Mouse (Mus musculus) CD4-positive, CD25-positive, alpha-beta regulatory T cell, adult 4 months (primary cell): Measurements from ENCODE around the gene Ssh1. TPM values are rescaled to one million over a fixed set of nuclear protein-coding genes. Genes with fewer than 3 reads are reported as not detected.
A peak's percentile ranks its signal among the peaks of the same experiment; 100 is the strongest.

Experiments
- ATAC-seq: one replicate; pipeline ENCODE4 v1.8.0; 2017
- polyA plus RNA-seq, 2 experiments: library from polyadenylated mRNA; unstranded; fragments of 100-300 nt; shearing (Covaris generic); gene quantifications; one replicate each; pipeline ENCODE4 v1.2.1; 2017

The Ssh1 gene
- 10 to 100 TPM; 13.0 to 14.6 TPM for polyA plus RNA-seq

DNA sequence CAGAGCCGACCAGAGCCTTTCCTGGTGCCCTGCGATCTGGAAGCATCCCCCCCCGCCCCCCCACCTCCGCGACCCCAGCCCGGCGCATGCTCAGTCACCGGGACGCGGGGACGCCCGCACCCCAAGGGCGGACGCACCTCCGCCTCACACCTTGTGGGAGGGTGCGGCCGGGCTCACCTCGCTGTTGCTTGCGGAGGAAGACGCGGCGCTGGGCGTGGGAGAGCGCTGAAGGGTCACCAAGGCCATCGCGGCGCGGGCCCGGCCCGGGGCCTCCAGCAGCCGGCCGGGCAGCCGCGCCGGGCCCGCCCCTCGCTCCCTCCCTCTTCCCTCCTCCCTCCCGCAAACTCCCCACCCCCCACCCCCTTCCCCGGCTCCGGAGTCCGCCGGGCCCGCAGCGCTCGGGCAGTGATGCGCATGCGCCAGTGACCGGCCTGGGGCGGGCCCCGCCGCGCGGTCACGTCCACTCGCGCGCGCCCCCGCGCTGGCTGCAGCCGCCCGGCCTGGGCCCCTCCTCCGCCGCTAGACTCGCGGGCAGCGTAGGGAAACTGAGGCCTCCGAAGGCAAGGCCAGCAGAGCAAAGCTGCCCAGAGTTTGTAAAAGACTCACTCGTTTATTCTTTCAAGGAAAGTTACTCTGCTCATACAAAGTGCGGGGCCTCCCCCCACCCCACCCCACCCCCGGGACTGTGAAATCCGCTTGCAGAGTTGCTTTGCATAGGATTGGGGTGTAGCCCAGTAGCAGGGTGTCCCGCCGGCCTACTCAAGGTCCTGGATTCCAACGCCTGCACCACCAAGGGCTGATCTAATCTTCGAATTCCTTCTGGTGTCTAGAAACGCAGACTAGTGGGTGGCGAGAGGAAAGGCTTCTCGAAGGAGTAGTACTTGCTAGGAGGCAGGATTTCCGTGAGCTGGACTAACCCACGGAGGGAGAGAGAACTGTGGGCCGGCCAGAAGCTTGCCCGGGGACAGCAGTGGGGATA, at the start of gene Ssh1:
Gene Ssh1, minus strand, starts transcription at position 408 of the 979 bp plus-strand sequence.
- peak; percentile 11 for ATAC-seq

- ATAC-seq = peak; percentile 34
Observed at GRCm38 (mm10) chr5:114041327-114041930, 47.7 kb upstream of the Ssh1 start.

- no peak for ATAC-seq
Observed at GRCm38 (mm10) chr5:114040911-114041310, 47.2 kb upstream of the Ssh1 start.

DNA sequence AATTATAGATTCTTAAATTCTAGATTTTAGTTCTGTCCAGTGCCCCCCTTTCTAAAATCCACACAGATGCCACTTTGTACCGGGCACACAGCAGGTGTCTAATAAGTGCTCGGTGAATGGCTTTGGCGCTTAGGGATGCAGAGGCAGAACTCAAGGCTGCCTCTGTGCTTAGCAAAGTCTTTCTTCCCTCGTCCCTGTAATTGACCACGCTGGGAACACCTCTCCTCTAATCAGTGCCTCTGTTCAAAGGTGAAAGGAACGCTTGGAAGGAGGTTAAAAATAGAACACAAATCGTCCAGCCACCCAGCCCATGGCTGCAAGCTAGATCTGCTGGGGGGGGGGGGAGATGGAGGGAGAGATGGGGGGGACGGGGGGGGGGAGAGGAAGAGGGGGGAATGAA, 46.8 kb upstream of the Ssh1 start:
- no peak for ATAC-seq

DNA sequence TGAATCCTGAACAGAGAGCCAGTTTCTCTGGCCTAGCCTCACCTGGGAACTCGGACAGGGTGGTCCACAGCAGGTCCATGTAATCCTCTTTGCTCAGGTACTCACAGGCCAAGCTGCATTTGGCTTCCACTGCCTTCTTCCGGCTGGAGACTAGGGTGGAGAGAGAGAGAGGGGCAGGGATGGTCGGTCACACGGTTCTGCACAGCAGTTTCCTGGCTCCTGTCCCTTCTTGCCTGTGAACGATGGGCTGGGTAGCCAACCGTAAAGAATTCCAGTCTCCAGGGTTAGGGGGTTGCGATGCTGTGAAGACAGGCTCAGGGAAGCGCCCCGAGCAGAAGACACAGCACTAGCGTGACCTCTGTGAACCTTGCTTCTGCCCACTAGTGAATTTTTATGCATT, 41.4 kb upstream of the Ssh1 start:
- no peak for ATAC-seq

GRCm38 (mm10) chr5:114034393-114034792, 40.7 kb upstream of the Ssh1 start:
- ATAC-seq = no peak

GRCm38 (mm10) chr5:114032161-114032763, 38.6 kb upstream of the Ssh1 start:
- ATAC-seq = no peak

DNA sequence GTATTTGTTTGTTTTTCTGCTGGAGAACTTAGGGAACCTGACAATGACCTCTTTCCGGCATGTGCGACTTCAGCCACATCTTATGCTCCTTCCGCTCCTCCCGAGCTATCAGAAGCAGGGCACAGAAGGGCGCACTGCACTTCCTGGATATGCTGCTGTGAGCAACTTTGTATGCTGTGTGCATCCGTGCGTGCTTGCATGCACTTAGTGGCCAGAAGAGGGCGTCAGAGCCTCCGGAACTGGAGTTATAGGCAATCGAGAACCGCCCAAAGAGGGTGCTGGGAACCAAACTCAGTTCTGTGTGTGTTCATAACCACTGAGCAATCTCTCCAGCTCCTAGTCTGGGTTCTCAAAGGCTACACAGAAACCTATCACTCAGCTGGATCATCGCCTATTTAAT, 37.0 kb upstream of the Ssh1 start:
- ATAC-seq = no peak

- ATAC-seq = no peak
Observed at GRCm38 (mm10) chr5:114028111-114028510, 34.4 kb upstream of the Ssh1 start.

DNA sequence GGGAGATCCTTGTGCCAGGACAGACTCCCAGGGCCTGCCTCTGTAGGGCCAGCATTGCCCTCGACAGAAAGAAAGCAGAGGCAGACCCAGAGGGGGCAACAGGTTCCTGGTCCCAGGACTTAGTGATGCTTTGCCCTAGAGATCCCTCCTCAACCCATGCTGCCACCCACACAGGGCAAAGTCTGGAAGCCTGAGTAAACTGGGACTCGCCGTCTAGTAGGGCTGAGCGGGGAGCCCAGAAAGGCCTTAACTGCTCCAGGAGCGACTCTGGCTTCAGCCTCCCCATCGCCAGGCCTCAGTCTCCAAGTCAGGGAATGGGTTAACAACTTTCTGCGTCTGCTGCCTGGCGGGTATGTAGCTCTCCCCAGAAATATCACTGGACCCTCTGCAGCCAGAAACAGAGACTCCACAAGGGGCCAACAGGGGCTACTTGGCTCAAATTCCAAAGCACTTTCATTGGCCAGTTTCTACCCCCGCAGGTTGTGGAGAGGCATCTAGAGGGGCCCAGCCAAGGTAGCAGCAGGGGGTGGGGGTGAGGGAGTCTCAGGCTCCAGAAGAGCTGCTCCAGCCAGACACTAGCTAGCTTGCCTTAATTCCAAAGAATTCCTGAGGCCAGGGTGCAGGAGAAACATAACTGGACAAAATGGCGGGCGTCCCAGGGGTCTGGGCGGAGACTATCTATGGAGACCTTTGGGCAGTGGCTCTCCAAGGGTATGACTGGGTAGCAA, 33.7 kb upstream of the Ssh1 start:
- ATAC-seq = no peak

- no peak for ATAC-seq
Observed at GRCm38 (mm10) chr5:114024885-114025284, 31.2 kb upstream of the Ssh1 start.

- peak; percentile 43 for ATAC-seq
Observed at GRCm38 (mm10) chr5:114024390-114024789, 30.7 kb upstream of the Ssh1 start.

DNA sequence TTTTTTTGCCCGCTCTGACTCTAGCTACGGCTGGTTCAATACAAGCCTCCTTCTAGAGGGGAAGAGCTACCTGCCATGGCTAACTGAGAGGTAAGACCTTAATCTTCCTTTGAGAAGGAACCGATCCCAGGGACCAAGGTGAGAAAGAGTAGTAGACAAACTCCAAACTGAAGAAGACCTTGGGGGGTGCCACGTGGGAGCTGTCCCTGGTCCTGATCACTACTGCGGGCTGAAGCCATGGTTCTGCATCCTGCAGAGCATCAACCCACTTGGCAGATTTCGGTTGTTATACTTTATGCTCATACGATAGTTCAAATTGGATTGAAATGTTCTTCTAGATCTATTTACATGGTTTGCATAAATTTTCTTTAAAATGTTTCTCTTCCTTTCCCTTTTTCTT, 21.4 kb upstream of the Ssh1 start:
- ATAC-seq = no peak

GRCm38 (mm10) chr5:114009049-114009448, 15.4 kb upstream of the Ssh1 start:
- ATAC-seq = no peak

DNA sequence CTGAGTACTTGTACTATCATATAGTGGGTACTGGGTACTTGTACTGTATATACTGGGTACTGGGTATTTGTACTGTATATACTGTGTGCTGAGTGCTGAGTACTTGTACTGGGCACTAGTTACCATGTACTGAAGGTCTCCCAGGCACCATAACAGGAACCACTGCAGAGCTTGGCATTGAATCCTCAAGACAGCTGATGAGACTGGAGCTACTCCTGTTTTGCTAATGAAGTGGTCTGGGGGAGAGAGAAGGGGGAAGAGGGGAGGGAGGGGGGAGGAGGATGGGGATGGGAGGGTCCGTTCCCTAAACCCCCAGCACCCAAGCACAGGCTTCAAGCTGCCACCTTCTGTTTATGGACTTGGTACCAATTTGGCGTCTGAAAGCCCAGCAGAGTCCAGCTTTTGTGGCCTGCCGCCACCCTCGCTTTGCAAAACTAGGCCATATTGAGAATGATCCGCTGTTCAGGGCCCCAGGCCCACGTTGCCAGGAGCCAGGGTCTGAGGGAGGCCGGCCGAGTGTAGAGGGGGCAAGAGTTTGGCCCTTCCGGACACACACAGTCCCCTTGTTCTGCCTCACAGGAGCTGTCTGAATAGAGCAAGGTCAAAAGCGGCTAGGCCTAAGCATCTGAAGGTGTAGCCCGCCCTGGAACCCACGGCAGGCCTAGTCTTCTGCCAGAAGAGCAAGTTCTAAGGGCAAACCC, 14.2 kb upstream of the Ssh1 start:
- ATAC-seq = no peak

GRCm38 (mm10) chr5:114006974-114007373, 13.3 kb upstream of the Ssh1 start:
- no peak for ATAC-seq

GRCm38 (mm10) chr5:114005100-114005499, 11.4 kb upstream of the Ssh1 start:
- ATAC-seq = no peak

DNA sequence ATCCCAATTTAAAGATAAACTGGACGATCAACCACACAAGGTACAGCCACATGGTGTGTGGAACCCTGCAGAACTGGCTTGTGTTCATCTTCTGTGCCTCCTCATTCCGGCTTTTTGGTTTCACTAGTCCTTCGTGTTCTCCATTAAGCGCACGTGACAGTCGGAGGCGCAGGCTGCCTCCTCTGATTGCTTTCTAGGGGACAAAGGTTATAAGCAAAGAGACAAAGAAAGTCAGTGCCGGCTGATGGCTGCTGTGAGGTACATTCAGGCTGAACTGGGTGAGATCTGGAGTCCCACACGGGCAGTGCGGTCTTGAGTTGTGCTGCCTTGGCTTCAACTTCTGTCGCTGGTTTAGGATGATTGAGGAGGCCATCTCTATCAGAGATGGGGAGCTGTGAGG, 10.9 kb upstream of the Ssh1 start:
- no peak for ATAC-seq

- ATAC-seq = no peak
Observed at GRCm38 (mm10) chr5:114003542-114003941, 9.8 kb upstream of the Ssh1 start, which contains the start of gene Dao. Dao (plus strand) TSS chr5:114003703.

- peak; percentile 66 for ATAC-seq
Observed at GRCm38 (mm10) chr5:113999382-113999781, 5.7 kb upstream of the Ssh1 start.

- no peak for ATAC-seq
Observed at GRCm38 (mm10) chr5:113996458-113996857, 2.8 kb upstream of the Ssh1 start.

DNA sequence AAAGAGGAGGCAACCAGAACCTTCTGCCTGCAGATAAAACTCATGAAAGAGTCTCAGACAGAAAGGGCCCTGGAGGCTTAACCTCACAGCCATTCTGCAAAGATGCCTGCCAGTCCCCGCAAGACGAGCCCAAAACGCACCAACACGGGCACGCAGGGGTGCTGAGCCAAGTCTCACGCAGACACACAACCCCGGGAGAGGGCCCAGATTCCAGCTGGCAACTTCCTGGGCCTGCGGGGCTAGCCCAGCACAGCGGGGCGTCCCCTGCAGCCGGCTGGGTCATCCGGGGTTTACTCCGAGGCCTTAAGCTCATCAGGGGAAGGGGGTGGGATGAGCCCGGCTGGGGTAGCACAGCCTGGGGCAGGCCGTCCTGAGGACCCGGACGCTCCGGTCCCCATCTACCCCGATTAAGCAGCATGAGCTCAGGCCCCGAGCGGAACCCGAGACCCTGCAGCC, 635 bp downstream of the Ssh1 start:
- ATAC-seq = peak; percentile 30
